Comparison of ENCODE assay signal across 8 mouse cellular contexts in genomic region chr4:99941655-99942414, GRCm38 (mm10). TPM values are rescaled to one million over a fixed set of nuclear protein-coding genes. Genes with fewer than 3 reads are reported as not detected.
DNase-seq lines count a peak whose midpoint lies in the region; ATAC-seq and TF ChIP-seq lines count a peak whose summit lies in the region.

No protein-coding gene starts in this region.

- no peaks in the 10 kb centered on the region for H3K4me1 ChIP-seq in kidney, embryonic 14.5 days (ENCODE audit: control insufficient read depth, insufficient read depth, low read length)
- H3K4me1 ChIP-seq in heart, embryonic 15.5 days (replicated peaks), result peaks cover 39% of the 10 kb centered on the region
- H3K4me1 ChIP-seq in liver, postnatal 0 days (ENCODE audit: insufficient read depth), result peaks cover 20% of the 10 kb centered on the region

- no peak for TF ChIP-seq EP300 in liver, postnatal 0 days (IDR thresholded peaks at IDR 0.05; ENCODE audit: low read depth)

- peak; percentile 61 for TF ChIP-seq CTCF in liver, postnatal 0 days (IDR thresholded peaks at IDR 0.05; ENCODE audit: low read depth)

- H3K36me3 ChIP-seq in kidney, embryonic 14.5 days (ENCODE audit: control insufficient read depth, insufficient read depth, low read length), result no peaks in the 10 kb centered on the region
- H3K36me3 ChIP-seq in heart, embryonic 15.5 days, result 0 out of 2 replicates have a peak, but pooled peaks cover 4% of the 10 kb centered on the region
- 0 out of 2 replicates have a peak, but pooled peaks cover 3% of the 10 kb centered on the region for H3K36me3 ChIP-seq in liver, postnatal 0 days (replicated peaks; ENCODE audit: insufficient read depth, low read length)

- WGBS in kidney, embryonic 14.5 days, result 73% methylated on average over 10 of the region's 10 CpGs
- WGBS in heart, embryonic 15.5 days, result 51% methylated on average over 10 of the region's 10 CpGs
- WGBS in liver, postnatal 0 days (ENCODE audit: insufficient replicate concordance), result 61% methylated on average over 10 of the region's 10 CpGs

- no peaks in the 10 kb centered on the region for H3K9me3 ChIP-seq in kidney, embryonic 14.5 days (ENCODE audit: control insufficient read depth, low read length)
- no peaks in the 10 kb centered on the region for H3K9me3 ChIP-seq in heart, embryonic 15.5 days (replicated peaks)
- no peaks in the 10 kb centered on the region for H3K9me3 ChIP-seq in liver, postnatal 0 days (ENCODE audit: low read length)

- no peak for ATAC-seq in kidney, embryonic 14.5 days (ENCODE audit: low FRiP score, low TSS enrichment)
- peak; percentile 79 for ATAC-seq in activated CD4-positive, CD25-positive, alpha-beta regulatory T cell, adult 4 months
- 0 out of 2 replicates have a peak, but pooled peaks have one; percentile 29 for ATAC-seq in heart, embryonic 15.5 days (replicated peaks; ENCODE audit: insufficient number of reproducible peaks, insufficient read depth, low FRiP score, low read depth)
- peak; percentile 88 for ATAC-seq in liver, postnatal 0 days

- no peak overlapping the region for H3K4me2 ChIP-seq in kidney, embryonic 14.5 days (replicated peaks; ENCODE audit: low read depth, low read length)
- H3K4me2 ChIP-seq in heart, embryonic 15.5 days, result no peak overlapping the region
- no peak overlapping the region for H3K4me2 ChIP-seq in liver, postnatal 0 days (ENCODE audit: low read depth, low read length)

- H3K4me3 ChIP-seq in kidney, embryonic 14.5 days (ENCODE audit: low read length), result no peak overlapping the region
- no peak overlapping the region for H3K4me3 ChIP-seq in heart, embryonic 15.5 days
- no peak overlapping the region for H3K4me3 ChIP-seq in liver, postnatal 0 days (ENCODE audit: low read depth, low read length)

- H3K9ac ChIP-seq in kidney, embryonic 14.5 days (ENCODE audit: low read depth, low read length), result no peak overlapping the region
- H3K9ac ChIP-seq in heart, embryonic 15.5 days, result no peak overlapping the region
- no peak overlapping the region for H3K9ac ChIP-seq in liver, postnatal 0 days (replicated peaks)

- H3K27me3 ChIP-seq in kidney, embryonic 14.5 days (ENCODE audit: control insufficient read depth, insufficient read depth, low read length), result no peaks in the 10 kb centered on the region
- no peaks in the 10 kb centered on the region for H3K27me3 ChIP-seq in heart, embryonic 15.5 days
- H3K27me3 ChIP-seq in liver, postnatal 0 days (ENCODE audit: insufficient read depth, low read length), result no peaks in the 10 kb centered on the region

- peak; percentile 25 for DNase-seq in kidney, adult 11 months
- peak; percentile 56 for DNase-seq in liver, postnatal 0 days
- no peak for DNase-seq in right cerebral cortex, adult 18-20 months
- no peak for DNase-seq in right cerebral cortex, postnatal 4 days
- DNase-seq in cerebellum, adult 9-10 months, result no peak

- H3K27ac ChIP-seq in kidney, embryonic 14.5 days (ENCODE audit: low read depth, low read length), result no peak overlapping the region
- H3K27ac ChIP-seq in heart, embryonic 15.5 days, result peak overlapping the region; percentile 7; the same call in 1 of the 2 replicates
- peak overlapping the region; percentile 60 for H3K27ac ChIP-seq in liver, postnatal 0 days (ENCODE audit: low read depth)

RNA-seq across cellular contexts. Expression of gene Itgb3bp, which starts 12.2 kb away (rescaled TPM):
- 39.6 and 63.4 TPM in 2 replicates for polyA plus RNA-seq in kidney, embryonic 14.5 days (2014; fragmentation: Nextera tagmentation; extraction: Ambion mirVana)
- 10 to 100 TPM; 23.7 to 33.1 TPM for polyA plus RNA-seq in activated CD4-positive, CD25-positive, alpha-beta regulatory T cell, adult 4 months (2017; shearing (Covaris generic))
- polyA plus RNA-seq in heart, embryonic 15.5 days (2015; fragmentation: Nextera tagmentation; extraction: Ambion mirVana), result 26.9 and 39.2 TPM in 2 replicates
- polyA plus RNA-seq in liver, postnatal 0 days (2015; fragmentation: Nextera tagmentation; extraction: Ambion mirVana), result 8.9 and 12.2 TPM in 2 replicates

RNA-seq across cellular contexts. Expression of gene Pgm1, which starts 12.6 kb away (rescaled TPM):
- polyA plus RNA-seq in kidney, embryonic 14.5 days (2014; fragmentation: Nextera tagmentation; extraction: Ambion mirVana), result 37.0 and 58.3 TPM in 2 replicates
- 10 to 100 TPM; 32.1 to 34.2 TPM for polyA plus RNA-seq in activated CD4-positive, CD25-positive, alpha-beta regulatory T cell, adult 4 months (2017; shearing (Covaris generic))
- 231 and 240 TPM in 2 replicates for polyA plus RNA-seq in heart, embryonic 15.5 days (2015; fragmentation: Nextera tagmentation; extraction: Ambion mirVana)
- 144 and 145 TPM in 2 replicates for polyA plus RNA-seq in liver, postnatal 0 days (2015; fragmentation: Nextera tagmentation; extraction: Ambion mirVana)

Comparison
In these comparisons a context has a peak if more than half of its experiments do, and no peak if none do; other contexts are left out.
1. DNase-seq: peak in kidney, adult 11 months (single experiment) and liver, postnatal 0 days (single experiment); none in right cerebral cortex, adult 18-20 months (single experiment), right cerebral cortex, postnatal 4 days (single experiment) and cerebellum, adult 9-10 months (single experiment).